Mouse (Mus musculus): ENCODE results near the gene Dtnbp1.

The Dtnbp1 gene

GRCm38 (mm10) chr13:45001911-45002615 is at the start of gene Dtnbp1:
TSS of gene Dtnbp1 (minus strand) at chr13:45002147.
- DNase-seq (ENCODE audit: low spot score), result peak; percentile 48

GRCm38 (mm10) chr13:45049261-45050020 is 47.5 kb upstream of the Dtnbp1 start:
- DNase-seq (ENCODE audit: low spot score), result no peak

- DNase-seq (ENCODE audit: low spot score), result no peak
Observed at GRCm38 (mm10) chr13:45043466-45043865, 41.5 kb upstream of the Dtnbp1 start.

- DNase-seq (ENCODE audit: low spot score), result no peak
Observed at GRCm38 (mm10) chr13:45040741-45041140, 38.8 kb upstream of the Dtnbp1 start.

- no peak for DNase-seq (ENCODE audit: low spot score)
Observed at GRCm38 (mm10) chr13:45040195-45040594, 38.2 kb upstream of the Dtnbp1 start.

GRCm38 (mm10) chr13:45036417-45036816 is 34.5 kb upstream of the Dtnbp1 start:
- DNase-seq (ENCODE audit: low spot score), result no peak

DNA sequence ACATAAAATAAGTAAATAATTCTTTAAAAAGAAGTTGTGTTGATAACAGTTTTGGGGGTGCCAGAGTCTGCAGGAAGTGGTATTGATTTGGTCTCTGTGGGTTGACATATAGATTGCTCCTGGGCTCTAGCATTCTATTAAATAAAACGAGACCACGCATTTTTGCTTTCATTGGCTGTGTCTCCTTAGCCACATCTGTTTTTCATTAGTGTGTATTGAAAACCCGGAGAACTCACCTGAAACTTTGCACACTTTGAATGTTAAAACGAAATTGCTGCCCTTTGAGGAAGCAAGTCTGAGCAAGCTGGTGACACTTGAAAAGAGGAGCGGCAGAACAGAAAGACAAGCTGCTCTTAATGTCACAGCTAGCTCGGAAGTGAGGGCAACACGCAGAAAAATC is 32.8 kb upstream of the Dtnbp1 start:
- no peak for DNase-seq (ENCODE audit: low spot score)

DNA sequence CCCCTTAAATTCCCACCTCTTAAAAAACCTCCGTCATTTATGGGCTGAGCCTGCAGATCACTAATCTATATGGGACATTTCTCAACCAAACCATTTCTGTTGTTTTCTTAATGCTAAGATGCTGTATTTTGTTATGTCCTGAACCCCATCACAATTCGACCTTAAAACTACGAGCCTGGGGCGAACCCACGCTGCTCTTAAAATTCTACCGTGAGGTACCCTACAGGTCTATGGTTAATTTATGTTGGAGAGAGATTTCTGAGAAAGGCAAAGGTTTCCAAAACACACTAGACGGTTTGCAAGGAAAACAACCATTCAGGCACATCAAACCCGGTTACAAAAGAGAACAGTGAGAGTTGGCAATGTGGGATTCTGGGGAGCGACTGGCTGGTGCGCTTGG is 31.4 kb upstream of the Dtnbp1 start:
- DNase-seq (ENCODE audit: low spot score), result no peak

GRCm38 (mm10) chr13:45032484-45032883 is 30.5 kb upstream of the Dtnbp1 start:
- DNase-seq (ENCODE audit: low spot score), result no peak

DNA sequence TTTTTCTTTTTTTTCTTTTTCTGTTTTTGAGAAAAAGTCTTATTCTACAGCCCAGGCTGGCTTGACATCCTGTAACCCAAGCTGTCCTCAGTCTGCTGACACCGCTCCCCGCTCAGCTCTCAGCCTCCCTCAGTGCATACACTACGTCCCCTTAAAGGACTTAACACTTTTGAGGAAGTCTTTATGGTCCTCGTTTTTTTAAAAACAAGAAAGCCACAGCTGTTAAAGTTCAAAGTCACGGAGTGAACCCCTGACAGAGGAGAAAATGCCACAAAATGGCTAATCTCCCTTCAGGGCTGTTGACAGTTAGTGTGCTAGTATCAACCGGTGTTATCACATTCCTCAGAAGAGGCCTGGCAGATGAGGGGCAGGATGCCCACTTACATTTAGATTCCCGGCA is 29.8 kb upstream of the Dtnbp1 start:
- DNase-seq (ENCODE audit: low spot score), result no peak

DNA sequence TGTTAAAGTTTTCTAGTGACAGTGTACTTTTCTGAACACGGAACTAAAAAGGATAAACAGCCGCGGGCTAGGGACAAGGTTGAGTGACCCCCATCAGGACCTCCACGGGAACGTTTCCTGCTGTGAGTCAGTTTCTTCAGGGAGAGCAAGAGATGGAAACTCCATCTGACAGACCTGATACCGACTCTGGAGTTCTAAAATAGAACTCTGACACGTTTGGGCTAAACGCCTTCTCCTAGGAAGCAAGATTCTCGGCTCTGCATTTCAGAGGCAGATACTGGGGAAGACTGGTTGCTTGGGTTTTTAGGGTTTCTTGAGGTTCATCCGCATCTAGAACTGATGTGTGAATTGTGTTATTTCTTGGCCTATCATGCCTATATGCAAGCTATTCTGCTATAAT is 29.4 kb upstream of the Dtnbp1 start:
- DNase-seq (ENCODE audit: low spot score), result no peak

DNA sequence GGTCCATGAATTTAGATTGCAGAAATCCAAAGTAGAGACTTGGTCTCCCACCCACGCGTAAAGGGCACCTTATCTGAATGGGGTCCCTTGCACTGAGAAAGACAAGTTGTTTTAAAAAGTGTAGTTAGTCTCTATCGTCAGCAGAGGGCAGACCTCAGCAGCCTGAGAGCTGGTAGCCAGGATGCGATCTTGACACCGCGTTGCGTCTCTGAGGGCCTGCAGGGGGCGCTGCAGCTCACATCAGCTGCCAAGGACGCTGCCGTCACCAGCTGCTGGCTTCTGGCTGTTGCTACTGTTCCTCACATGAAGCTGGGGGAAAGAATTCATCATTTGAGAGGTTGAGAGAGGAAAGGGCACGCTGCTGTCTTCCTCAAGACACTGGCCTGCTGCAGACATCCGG is 28.9 kb upstream of the Dtnbp1 start:
- peak; percentile 77 for DNase-seq (ENCODE audit: low spot score)

DNA sequence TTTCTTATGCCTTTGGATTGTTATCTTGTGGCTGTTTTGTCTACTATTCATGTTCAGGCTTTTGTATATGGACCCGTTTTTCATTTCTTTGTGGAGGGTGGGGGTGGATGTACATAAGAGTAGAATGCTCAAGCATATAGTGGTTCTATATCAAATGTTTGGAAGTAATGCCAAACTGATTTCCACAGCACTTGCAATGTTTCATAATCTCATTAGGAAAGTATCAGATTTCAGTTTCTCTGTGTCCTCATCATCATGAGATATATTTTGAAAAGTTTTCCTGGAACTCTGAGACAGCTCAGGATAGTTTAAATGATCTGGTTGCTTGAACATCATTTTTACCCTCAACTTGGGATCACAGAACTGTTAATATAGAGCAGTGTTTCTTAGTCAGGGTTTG is 27.8 kb upstream of the Dtnbp1 start:
- DNase-seq (ENCODE audit: low spot score), result no peak

DNA sequence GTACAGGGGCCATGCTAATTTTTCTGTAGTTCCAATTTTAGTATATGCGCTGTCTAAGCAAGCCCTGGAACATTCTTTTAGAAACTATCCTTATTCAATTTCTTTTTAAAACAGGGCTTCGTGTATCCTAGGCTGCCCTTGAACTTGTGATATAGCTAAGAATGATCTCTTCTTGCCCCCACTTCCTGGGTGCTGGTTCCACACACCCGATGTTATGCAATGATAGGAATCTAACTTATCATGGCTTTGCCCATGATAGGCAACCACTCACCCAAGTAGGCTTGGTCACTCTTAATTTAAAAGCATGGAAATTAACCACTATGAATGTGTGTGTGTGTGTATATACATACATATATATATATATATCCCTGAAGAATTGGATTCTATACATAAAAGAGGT is 24.3 kb upstream of the Dtnbp1 start:
- no peak for DNase-seq (ENCODE audit: low spot score)

GRCm38 (mm10) chr13:45024821-45025220 is 22.9 kb upstream of the Dtnbp1 start:
- DNase-seq (ENCODE audit: low spot score), result no peak

GRCm38 (mm10) chr13:45023356-45024150 is 21.6 kb upstream of the Dtnbp1 start:
- DNase-seq (ENCODE audit: low spot score), result no peak

GRCm38 (mm10) chr13:45008150-45008549 is 6.2 kb upstream of the Dtnbp1 start:
- DNase-seq (ENCODE audit: low spot score), result no peak

- no peak for DNase-seq (ENCODE audit: low spot score)
Observed at GRCm38 (mm10) chr13:45007726-45008125, 5.8 kb upstream of the Dtnbp1 start.

GRCm38 (mm10) chr13:45006483-45006882 is 4.5 kb upstream of the Dtnbp1 start:
- DNase-seq (ENCODE audit: low spot score), result no peak

GRCm38 (mm10) chr13:45005861-45006260 is 3.9 kb upstream of the Dtnbp1 start:
- peak; percentile 31 for DNase-seq (ENCODE audit: low spot score)

DNA sequence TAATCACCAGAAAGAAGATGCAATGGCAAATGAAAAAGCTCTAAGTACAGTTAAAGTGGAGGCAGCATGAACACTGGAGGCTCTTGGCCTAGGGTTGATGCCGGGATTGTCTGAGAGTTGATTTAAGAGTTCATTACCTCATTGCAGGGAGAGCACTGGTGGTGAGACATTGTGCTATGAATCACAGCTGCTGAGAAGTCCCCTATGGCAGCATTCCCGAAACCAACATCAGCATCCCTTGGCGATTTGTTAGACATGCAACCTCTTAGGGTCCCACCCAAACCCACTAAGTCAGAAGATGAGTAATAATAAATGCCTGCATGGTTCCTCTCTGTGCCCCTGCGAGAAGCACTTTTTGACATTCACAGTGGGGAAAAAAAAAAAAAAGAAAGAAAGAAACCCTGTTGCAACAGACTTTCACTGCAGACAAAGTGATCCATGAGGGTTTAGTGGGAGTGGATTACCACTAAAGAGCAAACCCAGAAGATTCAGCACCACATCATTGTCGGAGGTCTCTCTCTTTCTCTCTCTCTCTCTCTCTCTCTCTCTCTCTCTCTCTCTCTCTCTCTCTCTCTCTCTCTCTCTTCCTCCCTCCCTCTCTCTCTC is 3.1 kb upstream of the Dtnbp1 start:
- DNase-seq (ENCODE audit: low spot score), result no peak

DNA sequence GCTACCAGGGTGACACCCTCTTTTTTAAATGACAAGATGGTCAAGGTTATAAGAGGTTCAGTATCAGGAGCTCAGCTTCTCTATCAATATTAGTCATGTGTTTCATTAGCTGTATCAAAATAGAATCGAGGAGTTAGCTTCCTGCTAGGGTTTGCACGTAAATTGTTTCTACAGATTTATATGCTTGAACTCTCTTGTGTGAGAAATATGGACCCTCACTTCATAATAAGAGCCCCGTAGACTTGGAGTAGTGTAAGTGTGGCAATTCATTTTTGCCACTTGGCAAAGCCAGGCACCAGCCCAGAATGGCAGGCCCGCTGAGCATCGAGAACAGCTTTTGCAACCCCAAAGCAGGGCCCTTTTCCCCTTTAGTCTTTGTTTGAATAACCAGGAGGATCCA is 1.1 kb upstream of the Dtnbp1 start:
- DNase-seq (ENCODE audit: low spot score), result no peak
